Mouse (Mus musculus): ENCODE data around the gene S100a3. TPM values are rescaled to one million over a fixed set of nuclear protein-coding genes. Genes with fewer than 3 reads are reported as not detected.

S100a3 gene
- total and polyA plus RNA-seq, 2 experiments from 2014 or later: 0.16 TPM; not detected in 1

DNA sequence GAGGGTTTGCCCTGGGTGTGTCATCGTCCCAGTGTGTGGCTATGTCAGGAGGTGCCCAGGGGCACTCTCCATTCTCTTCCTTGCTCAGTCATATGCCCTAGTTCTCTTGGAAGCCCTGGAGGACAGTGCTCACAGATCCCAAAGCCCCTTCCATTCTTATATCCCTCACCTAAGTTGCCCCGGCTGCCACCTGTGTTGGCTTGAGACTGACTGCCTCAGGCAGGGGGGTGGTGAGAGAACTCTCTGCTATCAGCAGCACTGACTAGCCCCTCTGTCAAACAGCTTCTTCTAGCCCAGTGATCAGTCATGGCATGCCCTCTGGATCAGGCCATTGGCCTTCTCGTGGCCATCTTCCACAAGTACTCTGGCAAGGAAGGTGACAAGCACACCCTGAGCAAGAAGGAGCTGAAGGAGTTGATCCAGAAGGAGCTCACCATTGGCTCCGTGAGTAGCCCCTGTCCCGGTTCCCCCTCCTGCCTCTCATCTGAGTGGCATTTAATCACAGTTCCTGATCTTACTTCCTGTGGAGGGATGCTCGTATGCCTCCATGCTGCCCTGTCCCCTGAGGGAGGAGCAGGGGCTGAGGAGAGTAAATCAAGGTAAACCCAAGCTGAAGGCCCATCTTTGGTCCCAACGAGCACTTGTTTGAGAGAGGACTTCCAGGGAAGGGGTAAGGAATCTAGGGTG lies 53.2 kb downstream of the S100a3 start:
- Histone ChIP-seq H3K4me2 (ENCODE audit: low read depth, low read length) (peak overlapping the region; percentile 62), H3K27me3 (ENCODE audit: control insufficient read depth, insufficient read depth, low read length) (no peaks in the 10 kb centered on the region), H3K36me3 (replicated peaks; ENCODE audit: control insufficient read depth, insufficient read depth, low read length) (no peaks in the 10 kb centered on the region), H3K9me3 (replicated peaks; ENCODE audit: control insufficient read depth, low read length) (no peaks in the 10 kb centered on the region), H3K4me1 (ENCODE audit: control insufficient read depth, insufficient read depth) (peaks cover 13% of the 10 kb centered on the region; the same call in 1 of the 2 replicates), H3K4me3 (ENCODE audit: low read depth, low read length) (peak overlapping the region; percentile 40), H3K9ac (replicated peaks; ENCODE audit: low read depth, low read length) (0 out of 2 replicates have a peak overlapping the region, but pooled peaks have one; percentile 39), H3K27ac (ENCODE audit: low read depth) (no peak overlapping the region; the same call in 1 of the 2 replicates)
- DNase-seq (ENCODE audit: low spot score) (no peak), ATAC-seq (ENCODE audit: insufficient read depth, low read depth) (no peak)
- TF ChIP-seq CTCF (IDR thresholded peaks at IDR 0.05; ENCODE audit: low read depth) (no peak), EP300 (IDR thresholded peaks at IDR 0.05; ENCODE audit: low read depth) (no peak)
- WGBS: 64% methylated on average over 7 of the region's 7 CpGs

DNA sequence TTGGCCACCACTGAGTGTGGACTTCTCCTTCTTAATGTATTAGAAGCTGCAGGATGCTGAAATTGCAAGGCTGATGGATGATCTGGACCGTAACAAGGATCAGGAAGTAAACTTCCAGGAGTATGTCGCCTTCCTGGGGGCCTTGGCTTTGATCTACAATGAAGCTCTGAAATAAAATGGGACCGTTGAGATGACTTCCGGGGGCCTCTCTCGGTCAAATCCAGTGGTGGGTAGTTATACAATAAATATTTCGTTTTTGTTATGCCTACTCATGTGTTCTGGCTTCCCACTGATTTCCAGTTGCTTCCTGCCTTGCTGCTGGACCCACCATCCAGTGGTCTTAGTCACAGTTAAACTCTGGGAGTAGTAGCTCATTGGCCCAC lies 53.8 kb downstream of the S100a3 start:
- no peak for TF ChIP-seq EP300 (IDR thresholded peaks at IDR 0.05; ENCODE audit: low read depth)
- no peak for TF ChIP-seq CTCF (IDR thresholded peaks at IDR 0.05; ENCODE audit: low read depth)
- H3K36me3 ChIP-seq (replicated peaks; ENCODE audit: control insufficient read depth, insufficient read depth, low read length): no peaks in the 10 kb centered on the region
- H3K27ac ChIP-seq (ENCODE audit: low read depth): no peak overlapping the region
- 78% methylated on average over 6 of the region's 6 CpGs for WGBS
- no peak for ATAC-seq (ENCODE audit: insufficient read depth, low read depth)
- H3K4me1 ChIP-seq (ENCODE audit: control insufficient read depth, insufficient read depth): peaks cover 13% of the 10 kb centered on the region; the same call in 1 of the 2 replicates
- H3K9ac ChIP-seq (replicated peaks; ENCODE audit: low read depth, low read length): no peak overlapping the region
- peak overlapping the region; percentile 62 for H3K4me2 ChIP-seq (ENCODE audit: low read depth, low read length)
- no peaks in the 10 kb centered on the region for H3K9me3 ChIP-seq (replicated peaks; ENCODE audit: control insufficient read depth, low read length)
- H3K4me3 ChIP-seq (ENCODE audit: low read depth, low read length): peak overlapping the region; percentile 40; the same call in 1 of the 2 replicates
- no peak for DNase-seq (ENCODE audit: low spot score)
- H3K27me3 ChIP-seq (ENCODE audit: control insufficient read depth, insufficient read depth, low read length): no peaks in the 10 kb centered on the region

DNA sequence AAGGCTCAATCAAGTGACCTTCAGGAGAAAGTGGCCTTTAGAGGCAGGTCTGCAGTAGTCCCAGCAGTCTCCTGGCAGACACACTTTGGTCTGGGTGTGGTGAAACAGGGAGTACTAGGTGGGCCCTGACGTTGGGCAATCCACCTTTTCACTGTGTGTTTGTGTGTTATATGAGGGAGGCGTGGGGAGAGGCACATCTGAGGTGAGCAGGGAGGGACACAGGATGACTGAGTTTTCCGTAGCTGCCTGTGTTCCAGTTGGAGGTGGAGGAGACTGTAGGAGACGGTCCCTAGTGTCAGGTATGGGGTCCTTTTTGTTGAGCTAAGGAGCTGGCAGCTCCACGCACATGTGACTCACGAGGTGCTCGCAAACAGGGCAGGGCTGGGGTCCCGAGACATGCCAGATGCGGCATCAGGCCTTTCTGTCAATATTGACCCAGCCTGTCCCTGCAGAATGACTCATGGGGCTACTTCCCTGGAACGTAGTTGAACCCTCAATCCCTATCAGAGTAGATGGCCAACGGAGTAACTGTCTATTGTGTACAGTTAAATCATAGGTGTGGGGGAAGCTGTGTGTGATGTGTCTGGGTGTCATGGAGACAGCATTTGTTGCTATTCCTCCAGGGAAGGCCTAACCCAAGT lies 54.4 kb downstream of the S100a3 start:
- DNase-seq (ENCODE audit: low spot score): no peak
- TF ChIP-seq EP300 (IDR thresholded peaks at IDR 0.05; ENCODE audit: low read depth) (no peak), CTCF (IDR thresholded peaks at IDR 0.05; ENCODE audit: low read depth) (no peak)
- H3K4me3 ChIP-seq (ENCODE audit: low read depth, low read length): no peak overlapping the region
- no peaks in the 10 kb centered on the region for H3K9me3 ChIP-seq (replicated peaks; ENCODE audit: control insufficient read depth, low read length)
- no peak for ATAC-seq (ENCODE audit: insufficient read depth, low read depth)
- H3K4me1 ChIP-seq (ENCODE audit: control insufficient read depth, insufficient read depth): peaks cover 13% of the 10 kb centered on the region; the same call in 1 of the 2 replicates
- no peak overlapping the region for H3K27ac ChIP-seq (ENCODE audit: low read depth)
- H3K4me2 ChIP-seq (ENCODE audit: low read depth, low read length): peak overlapping the region; percentile 18; the same call in 1 of the 2 replicates
- 75% methylated on average over 11 of the region's 11 CpGs for WGBS
- no peak overlapping the region for H3K9ac ChIP-seq (replicated peaks; ENCODE audit: low read depth, low read length)
- H3K27me3 ChIP-seq (ENCODE audit: control insufficient read depth, insufficient read depth, low read length): no peaks in the 10 kb centered on the region
- no peaks in the 10 kb centered on the region for H3K36me3 ChIP-seq (replicated peaks; ENCODE audit: control insufficient read depth, insufficient read depth, low read length)

DNA sequence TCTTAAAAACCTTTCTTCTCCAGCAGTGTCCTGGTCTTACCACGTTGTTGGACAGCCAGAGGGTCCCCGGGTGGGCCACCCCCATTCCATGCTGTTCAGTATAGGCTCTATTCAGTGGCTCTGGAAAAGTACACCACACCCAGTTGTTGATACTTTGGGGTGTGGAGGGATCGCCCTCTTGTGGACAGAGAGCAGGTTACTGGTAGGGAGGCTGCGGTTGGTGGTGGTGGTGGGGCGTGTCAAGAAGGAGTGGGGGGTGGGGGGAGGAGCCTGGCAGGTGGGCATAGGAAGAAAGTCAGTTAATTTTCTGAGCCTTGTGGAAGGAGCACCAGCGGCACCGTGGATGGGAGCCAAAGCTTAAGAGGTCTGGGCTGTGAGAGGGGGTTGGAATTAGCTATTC lies 55.0 kb downstream of the S100a3 start:
- peak; percentile 81 for DNase-seq (ENCODE audit: low spot score)
- no peaks in the 10 kb centered on the region for H3K27me3 ChIP-seq (ENCODE audit: control insufficient read depth, insufficient read depth, low read length)

DNA sequence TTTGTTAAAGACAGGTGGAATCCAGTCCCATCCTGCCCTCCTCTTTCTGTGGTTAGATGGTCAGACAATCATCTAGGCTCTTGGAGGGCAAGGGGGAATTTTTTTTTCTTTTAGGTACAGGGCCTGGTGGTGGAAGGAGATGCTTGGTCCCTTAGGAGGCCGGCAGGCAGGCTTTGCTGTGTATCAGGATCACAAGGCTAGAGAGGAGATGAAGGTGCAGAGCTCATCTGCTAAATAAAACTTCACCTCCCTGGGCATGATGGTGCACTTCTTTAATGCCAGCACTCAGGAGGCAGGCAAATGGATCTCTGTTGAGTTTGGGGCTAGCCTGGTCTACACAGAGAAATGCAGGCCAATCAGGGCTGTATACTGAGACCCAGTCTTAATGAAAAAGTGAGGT lies 55.5 kb downstream of the S100a3 start:
- TF ChIP-seq EP300 (IDR thresholded peaks at IDR 0.05; ENCODE audit: low read depth) (no peak), CTCF (IDR thresholded peaks at IDR 0.05; ENCODE audit: low read depth) (no peak)
- ATAC-seq (ENCODE audit: insufficient read depth, low read depth) (no peak), DNase-seq (ENCODE audit: low spot score) (no peak)
- no peak overlapping the region for H3K4me3 ChIP-seq (ENCODE audit: low read depth, low read length)
- H3K27me3 ChIP-seq (ENCODE audit: control insufficient read depth, insufficient read depth, low read length): no peaks in the 10 kb centered on the region
- H3K4me2 ChIP-seq (ENCODE audit: low read depth, low read length): no peak overlapping the region
- peaks cover 13% of the 10 kb centered on the region; the same call in 1 of the 2 replicates for H3K4me1 ChIP-seq (ENCODE audit: control insufficient read depth, insufficient read depth)
- H3K27ac ChIP-seq (ENCODE audit: low read depth): no peak overlapping the region
- no peak overlapping the region for H3K9ac ChIP-seq (replicated peaks; ENCODE audit: low read depth, low read length)
- H3K9me3 ChIP-seq (replicated peaks; ENCODE audit: control insufficient read depth, low read length): no peaks in the 10 kb centered on the region
- H3K36me3 ChIP-seq (replicated peaks; ENCODE audit: control insufficient read depth, insufficient read depth, low read length): no peaks in the 10 kb centered on the region
- WGBS: 52% methylated on average over 1 of the region's 1 CpGs

More for the DNA sequence above, 55.0 kb downstream of the S100a3 start:
- 2% methylated on average over 7 of the region's 7 CpGs for WGBS
- Histone ChIP-seq H3K4me1 (ENCODE audit: control insufficient read depth, insufficient read depth) (peaks cover 13% of the 10 kb centered on the region; the same call in 1 of the 2 replicates), H3K4me3 (ENCODE audit: low read depth, low read length) (no peak overlapping the region), H3K4me2 (ENCODE audit: low read depth, low read length) (peak overlapping the region; percentile 18; the same call in 1 of the 2 replicates), H3K9me3 (replicated peaks; ENCODE audit: control insufficient read depth, low read length) (no peaks in the 10 kb centered on the region), H3K9ac (replicated peaks; ENCODE audit: low read depth, low read length) (no peak overlapping the region), H3K36me3 (replicated peaks; ENCODE audit: control insufficient read depth, insufficient read depth, low read length) (no peaks in the 10 kb centered on the region), H3K27ac (ENCODE audit: low read depth) (no peak overlapping the region)
- ATAC-seq (ENCODE audit: insufficient read depth, low read depth): peak; percentile 74
- TF ChIP-seq CTCF (IDR thresholded peaks at IDR 0.05; ENCODE audit: low read depth) (peak; percentile 89), EP300 (IDR thresholded peaks at IDR 0.05; ENCODE audit: low read depth) (no peak)

Measured in heart, postnatal 0 days (tissue).